Mouse (Mus musculus): Measurements from ENCODE around the gene Pcdh15.

GRCm38 (mm10) chr10:73519438-73519837, 420.3 kb downstream of the Pcdh15 start:
- TF ChIP-seq CTCF (IDR thresholded peaks at IDR 0.05 in 2 of 3, conservative IDR thresholded peaks at IDR 0.05 in 1 of 3; ENCODE audit: control insufficient read depth in 1 of 3, insufficient read depth in 1 of 3, low read depth in 2 of 3, low read length in 3 of 3, poor library complexity in 1 of 3, severe bottlenecking in 1 of 3) (no peak), POLR2A (IDR thresholded peaks at IDR 0.05; ENCODE audit: control insufficient read depth in 1 of 2, insufficient read depth in 1 of 2, low read depth in 1 of 2, low read length in 2 of 2, poor library complexity in 1 of 2) (no peak), MAFK (IDR thresholded peaks at IDR 0.05; ENCODE audit: borderline replicate concordance, low read depth, low read length) (no peak), MAZ (IDR thresholded peaks at IDR 0.05; ENCODE audit: low read depth, low read length) (no peak), HCFC1 (IDR thresholded peaks at IDR 0.05; ENCODE audit: low read depth, low read length) (no peak), CHD2 (IDR thresholded peaks at IDR 0.05; ENCODE audit: low read length) (no peak), SIN3A (IDR thresholded peaks at IDR 0.05; ENCODE audit: low read length) (no peak), E2F4 (IDR thresholded peaks at IDR 0.05; ENCODE audit: borderline replicate concordance, low read depth, low read length) (no peak), EP300 (IDR thresholded peaks at IDR 0.05; ENCODE audit: low read depth in 1 of 2, low read length in 2 of 2) (no peak)

Measured in MEL (cell line).